Mouse (Mus musculus) adrenal gland, adult 18-20 months (tissue): ENCODE results near the gene Topors. TPM values are rescaled to one million over a fixed set of nuclear protein-coding genes. Genes with fewer than 3 reads are reported as not detected.

ENCODE experiments used
- DNase-seq, 2 experiments: peaks; one replicate each; pipeline ENCODE4 v3.0.0; 2021 to 2022; ENCODE audit warnings: low spot score in 2 of 2
- total RNA-seq, 2 experiments: library from RNA; stranded (reverse); gene quantifications; 1 replicate in 1 of 2; 2 replicates in 1 of 2; pipeline ENCODE4 v1.2.3; 2021

Gene Topors
- total RNA-seq, 2 experiments from 2014 or later: 22.9 to 29.4 TPM

- no peak for DNase-seq
These were observed 57.5 kb downstream of the Topors start for GRCm38 (mm10) chr4:40212177-40212576.

Other genes starting within 250 kb of the Topors start
- 100 to 1,000 TPM; 108 to 132 TPM for gene Aco1, start 126.8 kb downstream of the Topors start, total RNA-seq
- 10 to 100 TPM; 18.7 to 24.7 TPM for gene Ddx58, start 30.0 kb downstream of the Topors start, total RNA-seq
- 10 to 100 TPM; 35.1 to 57.1 TPM for gene Smim27, start 271 bp downstream of the Topors start, total RNA-seq
- 100 to 1,000 TPM; 232 to 407 TPM for gene Ndufb6, start 9.6 kb upstream of the Topors start, total RNA-seq
- not detected for gene Tmem215, start 202.3 kb upstream of the Topors start, total RNA-seq